ENCODE assay signal across 6 mouse cellular contexts in the genomic region with DNA sequence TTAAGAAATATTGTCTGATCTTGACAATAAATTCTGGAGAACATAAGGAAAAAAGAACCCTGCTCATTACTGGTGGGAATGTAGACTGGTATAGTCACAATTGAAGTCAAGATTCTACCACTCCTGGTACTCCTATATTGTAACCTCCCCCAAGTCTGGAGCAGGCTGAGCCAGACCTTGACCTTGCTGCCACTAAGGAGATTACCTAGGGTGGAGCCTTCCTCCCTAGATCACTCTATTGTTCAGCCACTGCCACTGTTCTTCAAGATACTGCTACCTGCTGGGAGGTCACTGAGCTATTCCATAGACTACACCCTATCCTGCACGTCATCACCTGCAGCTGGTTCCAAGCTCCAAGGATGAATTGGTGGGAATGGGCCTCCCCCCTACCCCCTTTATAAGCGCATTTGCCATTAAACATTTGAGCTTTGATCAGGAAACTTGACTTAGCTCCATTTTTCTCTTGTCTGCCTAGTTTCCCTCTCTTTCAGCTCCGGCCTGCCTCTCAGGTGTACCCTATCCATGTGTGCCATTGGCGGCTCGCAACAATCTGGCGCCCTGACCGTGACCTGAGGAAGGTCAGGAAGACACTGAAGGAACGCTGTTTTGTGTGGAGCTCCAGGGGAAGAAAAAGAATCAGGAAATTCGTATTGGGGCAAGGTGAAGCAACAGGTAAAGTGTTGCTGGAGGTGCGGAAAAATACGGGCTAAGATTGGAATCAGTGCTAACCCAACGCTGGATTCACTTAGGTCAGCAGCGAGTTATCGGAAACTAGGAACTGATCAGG. TPM values are rescaled to one million over a fixed set of nuclear protein-coding genes. Genes with fewer than 3 reads are reported as not detected.
"Had no signal": no experiment of that assay in that cellular context is flagged by ENCODE, and none has a peak within 500 bp of the region (broad histone marks: within the 10 kb centered on the region; RNA-seq: fewer than 3 reads in every experiment).

No protein-coding gene starts in this region.

RNA-seq across cellular contexts. Expression of gene C7, which starts 39.9 kb away (rescaled TPM):
- total RNA-seq: neutrophil, adult 5-6 weeks had no signal
- polyA plus RNA-seq: neural tube, embryonic 13.5 days; neural tube, embryonic 14.5 days; stomach, embryonic 14.5 days; stomach, embryonic 15.5 days; thymus, postnatal 0 days had no signal
